Mouse (Mus musculus) E14TG2a.4 (cell line): ENCODE results near the gene Arl15.

Experiments
- CTCF ChIP-seq: conservative IDR thresholded peaks from 2 replicates; pipeline ENCODE4 v1.5.1; 2014; ENCODE audit warnings: low read length
- POU5F1 ChIP-seq: IDR thresholded peaks from 2 replicates; pipeline ENCODE4 v1.6.1; 2014; ENCODE audit warnings: low read length, borderline replicate concordance

DNA sequence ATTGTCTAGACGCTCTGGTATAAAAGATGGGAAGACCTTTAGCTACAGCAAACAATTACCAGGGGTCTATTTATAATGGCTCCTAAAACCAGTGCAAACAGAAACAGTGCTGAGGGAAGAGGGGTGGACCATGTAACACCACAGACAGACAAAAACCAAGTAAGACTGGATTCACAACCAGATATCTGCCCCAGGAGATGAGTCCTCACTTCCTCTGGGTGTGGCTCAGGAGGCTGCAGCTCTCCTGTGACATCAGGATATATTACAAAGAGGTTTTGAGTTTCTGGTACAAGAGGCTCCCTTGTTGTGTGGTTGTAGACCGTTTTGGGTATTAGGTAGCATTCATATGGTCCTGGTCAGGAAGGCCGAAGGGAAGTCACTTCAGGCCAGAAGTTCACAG lies 36.5 kb downstream of the Arl15 start:
- no peak for TF ChIP-seq CTCF
- TF ChIP-seq POU5F1, result no peak
